Mouse (Mus musculus) G1E (cell line): ENCODE measurements around the gene C1qtnf5.

ENCODE experiments used
- CTCF ChIP-seq: IDR thresholded peaks from 2 replicates; pipeline ENCODE4 v1.5.1; 2012; ENCODE audit warnings: low read depth, low read length, inconsistent platforms, mixed read lengths
- GATA1 ChIP-seq: IDR thresholded peaks from 2 replicates; pipeline ENCODE4 v1.6.1; 2012; ENCODE audit warnings: borderline replicate concordance, low read length, inconsistent platforms, mixed read lengths
- POLR2AphosphoS5 ChIP-seq: IDR thresholded peaks from 2 replicates; pipeline ENCODE4 v1.6.1; 2012; ENCODE audit warnings: low read depth, low read length, inconsistent platforms; ENCODE audit not compliant: insufficient replicate concordance
- TAL1 ChIP-seq: conservative IDR thresholded peaks from 2 replicates; pipeline ENCODE4 v1.6.1; 2012; ENCODE audit warnings: low read depth, low read length, inconsistent platforms, mixed read lengths

DNA sequence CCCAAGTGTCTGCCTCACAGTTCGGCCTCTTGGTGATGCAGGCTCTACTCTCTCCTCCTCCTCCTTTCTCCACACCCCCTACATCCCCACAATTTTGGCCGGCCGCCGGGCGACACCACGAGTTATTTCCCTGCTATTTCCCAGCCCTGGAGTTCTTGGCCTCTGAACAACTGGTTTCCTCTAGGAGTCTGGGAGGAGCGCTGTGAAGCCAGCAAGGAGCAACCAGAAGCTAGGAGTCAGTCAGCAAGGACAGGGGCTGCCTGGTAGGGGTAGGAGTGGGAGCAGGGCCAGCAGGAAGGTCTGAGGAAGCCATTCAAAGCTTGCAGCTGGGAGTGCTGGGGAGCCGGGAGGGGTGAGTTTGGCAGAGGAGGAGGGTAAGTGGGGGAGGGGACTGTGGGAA is at the start of gene C1qtnf5:
- TF ChIP-seq CTCF (no peak), GATA1 (no peak), TAL1 (no peak), POLR2AphosphoS5 (no peak)
